Mouse (Mus musculus) liver, embryonic 13.5 days (tissue): Measurements from ENCODE around the gene Coasy. TPM values are rescaled to one million over a fixed set of nuclear protein-coding genes. Genes with fewer than 3 reads are reported as not detected.
"Not testable (repeated sequence)": the region's sequence is repeated elsewhere in the genome, so short reads cannot be mapped to it uniquely, and the experiment has no call there.

ENCODE experiments used
- ATAC-seq: fragments of 200-750 bp; cut with Nextera tagmentation; 2 replicates; pipeline ENCODE4 v1.8.0; 2017; ENCODE audit warnings: low read depth, mild to moderate bottlenecking, moderate number of reproducible peaks, moderate library complexity
- DNase-seq: peaks from one replicate; pipeline ENCODE4 v3.0.0; 2022
- H3K27ac ChIP-seq: fragments of 300-500 bp; sonication (generic); 2 replicates; pipeline ENCODE4 v1.5.1; 2015; ENCODE audit warnings: moderate library complexity, mild to moderate bottlenecking, inconsistent platforms
- H3K27me3 ChIP-seq: fragments of 300-500 bp; sonication (generic); 2 replicates; pipeline ENCODE4 v1.6.1; 2015; ENCODE audit warnings: mild to moderate bottlenecking, inconsistent platforms
- H3K36me3 ChIP-seq: fragments of 300-500 bp; sonication (generic); 2 replicates; pipeline ENCODE4 v1.6.1; 2015; ENCODE audit warnings: mild to moderate bottlenecking, inconsistent platforms
- H3K4me1 ChIP-seq: fragments of 300-500 bp; sonication (generic); replicated peaks from 2 replicates; pipeline ENCODE4 v1.6.1; 2015; ENCODE audit warnings: inconsistent platforms
- H3K4me2 ChIP-seq: fragments of 300-500 bp; sonication (generic); 2 replicates; pipeline ENCODE4 v1.6.1; 2015; ENCODE audit warnings: inconsistent platforms, mild to moderate bottlenecking, moderate library complexity
- H3K4me3 ChIP-seq: fragments of 300-500 bp; sonication (generic); replicated peaks from 2 replicates; pipeline ENCODE4 v1.5.1; 2015; ENCODE audit warnings: mild to moderate bottlenecking, inconsistent platforms
- H3K9ac ChIP-seq: fragments of 300-500 bp; sonication (generic); 2 replicates; pipeline ENCODE4 v1.6.1; 2015; ENCODE audit warnings: mild to moderate bottlenecking, inconsistent platforms
- H3K9me3 ChIP-seq: fragments of 300-500 bp; sonication (generic); replicated peaks from 2 replicates; pipeline ENCODE4 v1.6.1; 2016; ENCODE audit warnings: inconsistent platforms
- WGBS: fragments of 180-500 bp; shearing (Covaris S2); methylation state at CpG from one replicate; pipeline ENCODE4 v1.1.7; 2015; ENCODE audit not compliant: insufficient replicate concordance; 5-methylcytosine and 5-hydroxymethylcytosine counted together
- polyA plus RNA-seq: library from polyadenylated mRNA; unstranded; fragments of >200 nt; fragmentation: Nextera tagmentation; extraction: Ambion mirVana; gene quantifications from 2 replicates; pipeline ENCODE4 v1.2.1, GENCODE M21; 2015

Coasy gene
- polyA plus RNA-seq, 1 experiment from 2014 or later = 23.2 TPM

DNA sequence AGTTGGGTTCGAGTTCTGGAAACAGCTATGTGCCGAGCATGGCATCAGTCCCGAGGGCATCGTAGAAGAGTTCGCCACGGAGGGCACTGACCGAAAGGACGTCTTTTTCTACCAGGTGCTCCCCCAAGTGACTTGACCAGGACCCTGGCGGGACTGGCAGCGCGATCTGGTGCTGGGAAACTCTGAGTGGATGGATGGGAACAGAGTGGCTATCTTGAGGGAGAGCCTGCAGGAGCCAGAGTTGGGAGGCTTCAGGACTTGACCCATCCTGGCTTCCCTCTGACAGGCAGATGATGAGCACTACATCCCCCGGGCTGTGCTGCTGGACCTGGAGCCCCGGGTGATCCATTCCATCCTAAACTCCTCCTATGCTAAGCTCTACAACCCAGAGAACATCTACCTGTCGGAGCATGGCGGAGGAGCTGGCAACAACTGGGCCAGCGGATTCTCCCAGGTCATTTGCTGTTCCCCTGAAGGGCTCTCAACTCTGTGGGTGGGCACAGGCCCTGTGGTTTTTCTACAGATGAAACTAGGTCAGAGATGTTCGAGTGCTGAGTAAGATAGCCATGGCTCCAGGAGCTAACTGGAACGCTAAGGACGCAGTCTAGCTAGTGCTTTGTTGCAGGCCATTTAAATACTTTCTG, 38.3 kb downstream of the Coasy start:
- Histone ChIP-seq H3K27me3 (no peaks in the 10 kb centered on the region), H3K9me3 (no peaks in the 10 kb centered on the region), H3K36me3 (peaks cover 44% of the 10 kb centered on the region), H3K27ac (peak overlapping the region; percentile 96), H3K4me1 (peaks cover 46% of the 10 kb centered on the region), H3K4me2 (peak overlapping the region; percentile 99), H3K9ac (peak overlapping the region; percentile 91), H3K4me3 (peak overlapping the region; percentile 91)
- no peak for ATAC-seq
- peak; percentile 21 for DNase-seq
- WGBS = 22% methylated on average over 19 of the region's 19 CpGs

DNA sequence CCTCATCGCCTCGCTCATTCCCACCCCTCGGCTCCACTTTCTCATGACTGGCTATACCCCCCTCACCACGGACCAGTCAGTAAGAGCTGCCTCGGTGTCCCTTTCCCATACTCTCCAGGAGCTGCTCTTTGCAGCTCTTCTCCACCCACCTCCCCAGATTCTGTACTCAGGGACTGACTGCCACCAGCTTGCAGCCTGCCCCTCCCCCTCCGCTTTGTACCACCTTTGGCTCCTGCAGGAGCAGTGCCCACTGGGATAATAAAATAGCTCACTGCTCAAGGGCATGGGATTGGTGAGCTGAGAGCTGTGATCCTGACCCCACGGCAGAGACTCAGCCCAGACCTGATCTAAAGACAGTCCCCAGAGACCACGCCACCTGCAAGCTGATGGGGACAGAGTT, 42.1 kb downstream of the Coasy start:
- WGBS = 87% methylated on average over 8 of the region's 8 CpGs
- not testable (repeated sequence) for H3K27me3 ChIP-seq, ATAC-seq, H3K9me3 ChIP-seq, H3K27ac ChIP-seq, H3K4me3 ChIP-seq, DNase-seq, H3K4me2 ChIP-seq, H3K9ac ChIP-seq
- peaks cover 18% of the 10 kb centered on the region for H3K4me1 ChIP-seq
- H3K36me3 ChIP-seq = peaks cover 55% of the 10 kb centered on the region

DNA sequence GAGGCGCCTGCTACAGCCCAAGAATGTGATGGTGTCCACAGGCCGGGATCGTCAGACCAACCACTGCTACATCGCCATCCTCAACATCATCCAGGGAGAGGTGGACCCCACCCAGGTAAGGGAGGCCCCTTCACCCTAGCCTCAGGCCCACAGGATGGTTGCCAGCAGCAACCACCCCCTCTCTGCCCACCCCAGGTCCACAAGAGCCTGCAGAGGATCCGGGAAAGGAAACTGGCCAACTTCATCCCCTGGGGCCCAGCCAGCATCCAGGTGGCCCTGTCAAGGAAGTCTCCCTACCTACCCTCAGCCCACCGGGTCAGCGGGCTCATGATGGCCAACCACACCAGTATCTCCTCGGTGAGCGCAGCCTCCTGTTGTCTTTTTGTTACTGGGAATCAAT, 42.6 kb downstream of the Coasy start:
- not testable (repeated sequence) for H3K9me3 ChIP-seq, H3K9ac ChIP-seq, DNase-seq, H3K4me3 ChIP-seq, H3K27ac ChIP-seq, H3K4me2 ChIP-seq, ATAC-seq, H3K27me3 ChIP-seq
- Histone ChIP-seq H3K36me3 (peaks cover 55% of the 10 kb centered on the region), H3K4me1 (peaks cover 19% of the 10 kb centered on the region)
- 91% methylated on average over 9 of the region's 9 CpGs for WGBS

DNA sequence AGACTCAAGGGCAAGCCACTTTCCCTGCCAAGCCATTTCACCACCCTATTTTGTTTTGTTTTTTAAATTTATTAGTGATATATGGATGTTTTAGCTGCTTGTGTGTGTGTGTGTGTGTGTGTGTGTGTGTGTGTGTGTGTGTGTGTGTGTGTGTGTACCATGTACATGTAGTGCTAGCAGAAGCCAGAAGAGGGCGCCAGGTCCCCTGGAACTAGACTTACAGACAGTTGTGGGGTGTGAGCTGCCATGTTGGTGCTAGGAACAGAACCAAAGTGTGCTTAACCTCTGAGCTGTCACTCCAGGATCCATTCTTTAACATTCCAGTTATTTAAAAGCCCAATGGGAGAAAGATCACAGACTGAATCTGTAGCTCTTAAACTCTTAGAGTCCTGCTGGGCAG, 44.7 kb downstream of the Coasy start:
- no peak overlapping the region for H3K9ac ChIP-seq
- no peaks in the 10 kb centered on the region for H3K27me3 ChIP-seq
- no peak overlapping the region for H3K4me2 ChIP-seq
- peaks cover 17% of the 10 kb centered on the region for H3K4me1 ChIP-seq
- no peak overlapping the region for H3K4me3 ChIP-seq
- no peak for DNase-seq
- WGBS = 78% methylated on average over 1 of the region's 1 CpGs
- H3K36me3 ChIP-seq = peaks cover 48% of the 10 kb centered on the region
- no peak for ATAC-seq
- no peak overlapping the region for H3K27ac ChIP-seq
- peaks cover 10% of the 10 kb centered on the region; the same call in 1 of the 2 replicates for H3K9me3 ChIP-seq

DNA sequence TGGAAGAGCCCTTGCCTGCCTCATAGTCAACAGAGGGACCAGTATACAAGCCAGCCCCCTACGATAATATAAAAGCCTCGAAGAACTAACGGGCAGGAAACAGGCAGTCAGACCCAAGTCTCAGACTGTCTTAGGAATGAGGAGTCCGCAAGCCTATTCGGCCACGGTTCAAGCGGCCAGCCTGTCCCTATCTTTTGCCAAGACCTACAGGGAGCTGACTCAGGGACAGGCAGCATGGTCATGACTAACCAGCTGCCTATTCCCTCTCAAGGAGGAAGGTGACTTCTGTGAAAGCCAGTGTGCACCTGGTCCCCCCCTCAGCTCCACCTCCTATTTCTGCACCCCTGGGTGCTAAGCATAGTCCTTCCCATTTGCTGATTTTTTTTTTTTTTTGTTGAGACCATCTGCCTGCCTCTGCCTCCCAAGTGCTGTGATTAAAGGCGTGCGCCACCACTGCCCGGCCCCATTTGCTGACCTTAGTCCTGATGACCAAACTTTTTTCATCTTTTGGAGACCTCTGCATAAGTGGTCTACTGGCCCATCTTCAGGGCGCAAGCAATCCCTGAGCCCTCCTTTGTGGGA, 46.7 kb downstream of the Coasy start:
- Histone ChIP-seq H3K27me3 (no peaks in the 10 kb centered on the region), H3K36me3 (peaks cover 29% of the 10 kb centered on the region), H3K4me1 (peaks cover 17% of the 10 kb centered on the region), H3K9ac (no peak overlapping the region), H3K9me3 (peaks cover 10% of the 10 kb centered on the region; the same call in 1 of the 2 replicates), H3K4me3 (no peak overlapping the region), H3K27ac (no peak overlapping the region), H3K4me2 (no peak overlapping the region)
- WGBS = 71% methylated on average over 11 of the region's 11 CpGs
- DNase-seq = no peak
- ATAC-seq = no peak

DNA sequence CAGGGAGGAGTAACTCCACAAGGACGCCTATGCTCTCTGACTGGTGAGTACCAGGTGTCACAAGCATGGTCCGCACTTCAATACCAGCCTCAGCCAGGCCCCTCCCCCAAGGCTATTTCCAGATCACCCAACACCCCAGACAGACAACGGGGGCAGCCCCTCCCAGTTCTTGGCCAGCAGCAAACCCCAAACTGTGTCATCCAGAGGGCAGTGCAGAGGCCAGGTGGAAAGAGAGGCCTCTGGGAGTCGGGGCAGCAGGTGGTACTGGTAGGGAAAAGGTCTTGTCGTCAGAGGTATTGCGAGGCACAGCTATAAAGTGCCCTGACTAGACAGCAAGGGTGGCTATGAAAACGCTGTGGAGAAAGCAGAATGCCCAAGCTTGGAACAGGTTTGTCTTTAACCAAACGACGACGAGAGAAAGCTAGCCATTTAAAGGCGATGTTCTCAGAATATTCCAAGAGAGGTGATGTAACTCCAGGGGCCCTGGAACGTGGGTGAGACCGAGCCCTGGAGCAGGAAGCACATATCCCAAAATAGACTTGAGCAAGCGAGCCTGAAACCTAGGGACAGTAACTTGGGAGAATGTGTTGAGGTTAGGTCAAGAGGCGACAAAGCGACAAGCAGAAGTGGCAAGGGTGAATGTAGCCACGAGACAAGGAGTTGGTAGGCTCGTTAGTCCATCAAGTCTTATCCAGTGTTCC, 47.8 kb downstream of the Coasy start:
- no peak overlapping the region for H3K4me3 ChIP-seq
- H3K27me3 ChIP-seq = no peaks in the 10 kb centered on the region
- ATAC-seq = no peak
- WGBS = 36% methylated on average over 18 of the region's 18 CpGs
- peaks cover 21% of the 10 kb centered on the region for H3K36me3 ChIP-seq
- H3K4me2 ChIP-seq = no peak overlapping the region
- H3K27ac ChIP-seq = no peak overlapping the region
- H3K9ac ChIP-seq = no peak overlapping the region
- peaks cover 17% of the 10 kb centered on the region for H3K4me1 ChIP-seq
- H3K9me3 ChIP-seq = peaks cover 10% of the 10 kb centered on the region; the same call in 1 of the 2 replicates
- DNase-seq = no peak

DNA sequence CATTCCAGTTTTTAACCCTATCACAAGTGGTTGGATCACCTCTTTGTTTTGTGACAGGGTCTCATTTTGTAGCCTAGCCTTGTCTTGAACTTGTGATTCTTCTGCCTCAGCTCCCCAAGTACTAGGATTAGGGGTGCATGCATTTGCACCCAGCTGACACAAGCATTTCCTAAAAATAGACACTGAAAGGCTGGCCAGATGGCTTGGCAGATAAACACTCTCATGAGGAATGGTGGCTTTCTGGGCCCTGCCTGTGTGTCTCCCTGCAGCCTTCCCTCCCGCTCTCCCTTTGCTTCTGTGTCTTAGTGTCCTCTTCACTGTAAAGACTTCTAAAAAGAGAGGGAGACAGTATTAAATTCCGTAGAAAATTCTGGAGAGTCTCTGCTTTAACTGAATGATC, 48.8 kb downstream of the Coasy start:
- DNase-seq (peak; percentile 27), ATAC-seq (peak; percentile 66)
- Histone ChIP-seq H3K27me3 (no peaks in the 10 kb centered on the region), H3K4me2 (no peak overlapping the region), H3K9ac (no peak overlapping the region; the same call in 1 of the 2 replicates), H3K4me1 (peaks cover 17% of the 10 kb centered on the region), H3K36me3 (peaks cover 12% of the 10 kb centered on the region), H3K4me3 (no peak overlapping the region), H3K9me3 (peaks cover 10% of the 10 kb centered on the region; the same call in 1 of the 2 replicates), H3K27ac (no peak overlapping the region)
- WGBS = 59% methylated on average over 2 of the region's 2 CpGs

DNA sequence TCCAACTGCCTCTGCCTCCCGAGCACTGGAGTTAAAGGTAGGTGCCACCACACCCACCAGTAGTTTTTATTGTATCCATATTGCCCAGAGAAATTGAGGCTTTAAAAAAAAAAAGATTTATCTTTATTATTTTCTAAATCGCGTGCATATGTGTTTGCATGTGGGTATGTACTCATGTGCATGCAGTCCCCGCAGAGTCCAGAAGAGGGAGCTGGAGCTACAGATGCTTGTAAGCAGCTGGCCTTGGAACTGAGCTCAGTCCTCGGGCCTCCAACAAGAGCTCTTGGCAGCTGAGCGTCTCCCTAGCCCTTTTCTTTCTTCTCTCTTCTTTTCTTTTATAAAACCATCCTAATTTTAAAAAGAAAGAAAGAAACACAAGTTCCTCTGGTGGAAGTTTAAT, 49.3 kb downstream of the Coasy start:
- Histone ChIP-seq H3K4me2 (no peak overlapping the region), H3K27ac (no peak overlapping the region), H3K36me3 (peaks cover 6% of the 10 kb centered on the region), H3K9ac (no peak overlapping the region), H3K4me3 (no peak overlapping the region), H3K9me3 (peaks cover 10% of the 10 kb centered on the region; the same call in 1 of the 2 replicates), H3K27me3 (no peaks in the 10 kb centered on the region), H3K4me1 (peaks cover 17% of the 10 kb centered on the region)
- peak; percentile 29 for DNase-seq
- ATAC-seq = no peak
- WGBS = 74% methylated on average over 6 of the region's 6 CpGs

DNA sequence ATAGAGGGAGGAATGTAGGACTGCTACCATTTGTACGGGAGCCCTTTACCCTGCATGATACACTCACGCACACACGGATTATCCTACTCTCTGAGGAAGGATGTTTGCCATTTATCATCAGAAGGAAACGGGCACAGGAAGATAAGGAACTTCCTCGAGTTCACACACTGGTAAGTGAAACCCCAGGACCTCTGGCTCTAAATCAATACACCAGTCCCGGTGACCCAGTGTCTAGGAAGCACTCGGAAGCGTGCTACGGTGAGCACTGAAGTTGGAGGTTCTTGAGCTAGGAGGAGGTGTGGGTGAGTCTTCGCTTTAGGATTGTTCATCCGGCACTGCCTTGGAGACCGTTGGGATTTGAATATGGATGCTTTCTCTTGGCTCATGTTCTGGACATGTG, 50.7 kb downstream of the Coasy start:
- Histone ChIP-seq H3K4me1 (peaks cover 17% of the 10 kb centered on the region), H3K27ac (no peak overlapping the region), H3K36me3 (no peaks in the 10 kb centered on the region), H3K4me3 (no peak overlapping the region), H3K9ac (no peak overlapping the region), H3K27me3 (no peaks in the 10 kb centered on the region), H3K4me2 (no peak overlapping the region), H3K9me3 (0 out of 2 replicates have a peak, but pooled peaks cover 4% of the 10 kb centered on the region)
- WGBS = 20% methylated on average over 12 of the region's 12 CpGs
- DNase-seq (no peak), ATAC-seq (no peak)

DNA sequence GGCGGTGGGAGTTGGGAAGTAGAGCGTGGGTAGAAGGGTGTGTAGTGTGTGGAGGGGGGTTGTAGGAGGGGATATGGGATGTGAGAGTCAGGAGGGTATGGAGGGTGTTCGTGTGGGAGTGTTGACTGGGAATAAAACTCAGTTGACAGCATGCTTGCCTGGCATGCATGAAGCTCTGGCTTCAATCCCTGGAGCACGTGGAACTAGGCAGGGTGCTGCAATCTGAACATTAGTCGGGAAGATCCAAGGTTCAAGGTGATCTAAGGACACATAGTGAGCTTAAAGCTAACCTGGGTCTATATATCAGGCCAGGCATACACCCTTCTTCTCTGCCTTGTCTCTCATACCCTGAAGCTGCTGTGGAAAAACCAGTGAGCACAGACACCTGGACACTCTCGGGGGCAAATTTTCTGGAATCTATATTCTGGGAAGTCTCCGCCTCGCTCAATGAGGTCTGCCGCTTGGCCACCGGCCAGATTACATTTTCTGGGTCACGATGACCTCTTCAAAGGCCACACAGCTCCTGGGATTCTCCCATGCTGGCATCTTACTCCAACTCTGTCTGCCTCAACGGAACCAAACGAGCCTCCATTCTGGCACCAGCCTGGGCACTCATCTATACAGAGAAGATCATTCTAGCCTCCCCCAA, 52.0 kb downstream of the Coasy start:
- ATAC-seq (no peak), DNase-seq (no peak)
- peaks cover 17% of the 10 kb centered on the region for H3K4me1 ChIP-seq
- H3K4me2 ChIP-seq = no peak overlapping the region
- H3K27ac ChIP-seq = no peak overlapping the region
- 75% methylated on average over 13 of the region's 13 CpGs for WGBS
- H3K9me3 ChIP-seq = 0 out of 2 replicates have a peak, but pooled peaks cover 4% of the 10 kb centered on the region
- no peaks in the 10 kb centered on the region for H3K36me3 ChIP-seq
- H3K27me3 ChIP-seq = peaks cover 11% of the 10 kb centered on the region
- no peak overlapping the region for H3K4me3 ChIP-seq
- no peak overlapping the region for H3K9ac ChIP-seq
